Comparison of ENCODE assay signal across 8 mouse cellular contexts in genomic region chr5:34514218-34514566, GRCm38 (mm10). TPM values are rescaled to one million over a fixed set of nuclear protein-coding genes. Genes with fewer than 3 reads are reported as not detected.
DNase-seq lines count a peak whose midpoint lies in the region; ATAC-seq and TF ChIP-seq lines count a peak whose summit lies in the region.

No protein-coding gene starts in this region.

- WGBS in heart, embryonic 12.5 days = 22% methylated on average over 7 of the region's 7 CpGs
- WGBS in hindbrain, embryonic 10.5 days = 34% methylated on average over 7 of the region's 7 CpGs

- H3K9me3 ChIP-seq in heart, embryonic 12.5 days (replicated peaks) = no peaks in the 10 kb centered on the region
- no peaks in the 10 kb centered on the region for H3K9me3 ChIP-seq in G1E (replicated peaks)
- no peaks in the 10 kb centered on the region for H3K9me3 ChIP-seq in hindbrain, embryonic 10.5 days
- H3K9me3 ChIP-seq in megakaryocyte, embryonic 14.5 days = peaks cover under 1% of the 10 kb centered on the region; the same call in 1 of the 2 replicates

- DNase-seq in heart, adult 8-10 months (ENCODE audit: low spot score) = no peak
- no peak for DNase-seq in G1E (ENCODE audit: low spot score)
- DNase-seq in hindbrain, embryonic 10.5 days (ENCODE audit: low spot score) = no peak
- no peak for DNase-seq in left cerebral cortex, adult 8-10 months (ENCODE audit: low spot score in 2 of 2)
- DNase-seq in Muller cell, postnatal 12 days (ENCODE audit: inconsistent ontology term) = no peak
- DNase-seq in kidney, adult 18-20 months = no peak

- H3K4me2 ChIP-seq in heart, embryonic 12.5 days = peak overlapping the region; percentile 97

- H3K27ac ChIP-seq in heart, embryonic 12.5 days (ENCODE audit: poor library complexity, severe bottlenecking) = no peak overlapping the region
- no peak overlapping the region for H3K27ac ChIP-seq in hindbrain, embryonic 10.5 days

- TF ChIP-seq CTCF in G1E (IDR thresholded peaks at IDR 0.05; ENCODE audit: low read depth, low read length) = no peak

- H3K4me1 ChIP-seq in heart, embryonic 12.5 days (replicated peaks) = peaks cover 16% of the 10 kb centered on the region
- H3K4me1 ChIP-seq in G1E (ENCODE audit: insufficient read depth, low read depth, low read length) = peaks cover 33% of the 10 kb centered on the region
- H3K4me1 ChIP-seq in hindbrain, embryonic 10.5 days (replicated peaks) = peaks cover 14% of the 10 kb centered on the region
- H3K4me1 ChIP-seq in megakaryocyte, embryonic 14.5 days = peaks cover 71% of the 10 kb centered on the region

- peaks cover 2% of the 10 kb centered on the region; the same call in 1 of the 2 replicates for H3K36me3 ChIP-seq in heart, embryonic 12.5 days
- peaks cover under 1% of the 10 kb centered on the region for H3K36me3 ChIP-seq in G1E (replicated peaks)
- no peaks in the 10 kb centered on the region for H3K36me3 ChIP-seq in hindbrain, embryonic 10.5 days
- H3K36me3 ChIP-seq in megakaryocyte, embryonic 14.5 days (replicated peaks; ENCODE audit: low read length) = peaks cover 10% of the 10 kb centered on the region

- peak overlapping the region; percentile 96 for H3K4me3 ChIP-seq in heart, embryonic 12.5 days
- H3K4me3 ChIP-seq in G1E (ENCODE audit: low read depth, low read length) = peak overlapping the region; percentile 91
- peak overlapping the region; percentile 70 for H3K4me3 ChIP-seq in hindbrain, embryonic 10.5 days
- H3K4me3 ChIP-seq in megakaryocyte, embryonic 14.5 days (replicated peaks) = peak overlapping the region; percentile 99

- no peaks in the 10 kb centered on the region for H3K27me3 ChIP-seq in heart, embryonic 12.5 days (replicated peaks)
- no peaks in the 10 kb centered on the region for H3K27me3 ChIP-seq in G1E (ENCODE audit: insufficient read depth, low read length)
- peaks cover 18% of the 10 kb centered on the region for H3K27me3 ChIP-seq in hindbrain, embryonic 10.5 days (ENCODE audit: insufficient read depth, poor library complexity, severe bottlenecking)
- H3K27me3 ChIP-seq in megakaryocyte, embryonic 14.5 days (replicated peaks) = no peaks in the 10 kb centered on the region

- H3K9ac ChIP-seq in heart, embryonic 12.5 days = peak overlapping the region; percentile 59

- ATAC-seq in heart, embryonic 12.5 days (ENCODE audit: insufficient number of reproducible peaks, low FRiP score) = peak; percentile 19; the same call in 1 of the 2 replicates
- 0 out of 2 replicates have a peak, but pooled peaks have one; percentile 18 for ATAC-seq in G1E (ENCODE audit: extremely low read depth, insufficient number of reproducible peaks, low FRiP score, poor library complexity, severe bottlenecking)

RNA-seq across cellular contexts. Expression of gene Tnip2, which starts 0.4 kb away (rescaled TPM):
- polyA plus RNA-seq in heart, embryonic 12.5 days (2016; fragmentation: Nextera tagmentation; extraction: Ambion mirVana) = 15.8 and 19.5 TPM in 2 replicates
- 1 to 10 TPM; 6.6 to 8.4 (median 7.7) TPM for total RNA-seq in heart, adult 8-10 months (2022)
- total RNA-seq in G1E (2014; fragmentation: Nextera tagmentation) (5.4 and 11.1 TPM in 2 replicates), G1E (2017) (17.1 and 19.6 TPM in 2 replicates)
- polyA plus RNA-seq in G1E (2012) = 4.8 and 4.9 TPM in 2 replicates
- 5.2 and 5.6 TPM in 2 replicates for polyA plus RNA-seq in hindbrain, embryonic 10.5 days (2016; fragmentation: Nextera tagmentation; extraction: Ambion mirVana)
- 2.0 and 7.5 TPM in 2 replicates for polyA plus RNA-seq in megakaryocyte, embryonic 14.5 days (2012; ENCODE audit: insufficient read depth, low replicate concordance)
- total RNA-seq in left cerebral cortex, adult 8-10 months (2022) = 10 to 100 TPM; 15.4 to 24.0 (median 20.9) TPM

RNA-seq across cellular contexts. Expression of gene Sh3bp2, which starts 11.4 kb away (rescaled TPM):
- 3.0 and 6.4 TPM in 2 replicates for polyA plus RNA-seq in heart, embryonic 12.5 days (2016; fragmentation: Nextera tagmentation; extraction: Ambion mirVana)
- total RNA-seq in heart, adult 8-10 months (2022) = 1 to 10 TPM; 1.3 to 3.6 (median 1.8) TPM
- total RNA-seq in G1E (2014; fragmentation: Nextera tagmentation) = 2.2 and 3.1 TPM in 2 replicates
- total RNA-seq in G1E (2017) = 3.5 and 5.6 TPM in 2 replicates
- polyA plus RNA-seq in G1E (2012) = 5.7 and 6.7 TPM in 2 replicates
- polyA plus RNA-seq in hindbrain, embryonic 10.5 days (2016; fragmentation: Nextera tagmentation; extraction: Ambion mirVana) = 7.2 and 9.4 TPM in 2 replicates
- 8.6 and 17.1 TPM in 2 replicates for polyA plus RNA-seq in megakaryocyte, embryonic 14.5 days (2012; ENCODE audit: insufficient read depth, low replicate concordance)
- 1 to 10 TPM; 2.6 to 8.7 (median 4.6) TPM for total RNA-seq in left cerebral cortex, adult 8-10 months (2022)

RNA-seq across cellular contexts. Expression of gene Add1, which starts 59.3 kb away (rescaled TPM):
- 188 and 189 TPM in 2 replicates for polyA plus RNA-seq in heart, embryonic 12.5 days (2016; fragmentation: Nextera tagmentation; extraction: Ambion mirVana)
- total RNA-seq in heart, adult 8-10 months (2022) = 100 to 1,000 TPM; 124 to 154 (median 134) TPM
- total RNA-seq in G1E (2014; fragmentation: Nextera tagmentation) (147 and 158 TPM in 2 replicates), G1E (2017) (95.2 and 103 TPM in 2 replicates)
- polyA plus RNA-seq in G1E (2012) = 257 TPM in 2 replicates
- polyA plus RNA-seq in hindbrain, embryonic 10.5 days (2016; fragmentation: Nextera tagmentation; extraction: Ambion mirVana) = 179 and 194 TPM in 2 replicates
- 255 and 447 TPM in 2 replicates for polyA plus RNA-seq in megakaryocyte, embryonic 14.5 days (2012; ENCODE audit: insufficient read depth, low replicate concordance)
- total RNA-seq in left cerebral cortex, adult 8-10 months (2022) = 100 to 1,000 TPM; 396 to 434 (median 416) TPM
